Mouse (Mus musculus) midbrain, postnatal 0 days (tissue): ENCODE measurements around the gene Rpl11. TPM values are rescaled to one million over a fixed set of nuclear protein-coding genes. Genes with fewer than 3 reads are reported as not detected.

Source experiments
- ATAC-seq: fragments of 200-750 bp; cut with Nextera tagmentation; 2 replicates; pipeline ENCODE4 v1.8.0; 2017; ENCODE audit warnings: moderate number of reproducible peaks, mild to moderate bottlenecking, moderate TSS enrichment, moderate library complexity; ENCODE audit not compliant: low FRiP score
- DNase-seq: peaks from one replicate; pipeline ENCODE4 v3.0.0-alpha.2; 2015; ENCODE audit warnings: low spot score
- H3K27ac ChIP-seq: fragments of 300-500 bp; sonication (generic); 2 replicates; pipeline ENCODE4 v1.5.1; 2014; ENCODE audit warnings: low read depth, mild to moderate bottlenecking, low read length, mixed read lengths
- H3K27me3 ChIP-seq: fragments of 300-500 bp; sonication (generic); 2 replicates; pipeline ENCODE4 v1.6.1; 2014; ENCODE audit warnings: low read length, control low read depth, mixed read lengths; ENCODE audit not compliant: insufficient read depth
- H3K36me3 ChIP-seq: fragments of 300-500 bp; sonication (generic); 2 replicates; pipeline ENCODE4 v1.6.1; 2014; ENCODE audit warnings: low read length, control low read depth, mixed read lengths; ENCODE audit not compliant: insufficient read depth
- H3K4me1 ChIP-seq: fragments of 300-500 bp; sonication (generic); 2 replicates; pipeline ENCODE4 v1.6.1; 2014; ENCODE audit warnings: mild to moderate bottlenecking, control low read depth, antibody characterized with exemption, low read length, mixed read lengths; ENCODE audit not compliant: insufficient read depth
- H3K4me2 ChIP-seq: fragments of 300-500 bp; sonication (generic); 2 replicates; pipeline ENCODE4 v1.6.1; 2014; ENCODE audit warnings: low read depth, mild to moderate bottlenecking, low read length, mixed read lengths; ENCODE audit not compliant: poor library complexity, severe bottlenecking
- H3K4me3 ChIP-seq: fragments of 300-500 bp; sonication (generic); 2 replicates; pipeline ENCODE4 v1.5.1; 2014; ENCODE audit warnings: low read depth, mild to moderate bottlenecking, low read length, moderate library complexity
- H3K9ac ChIP-seq: fragments of 300-500 bp; sonication (generic); replicated peaks from 2 replicates; pipeline ENCODE4 v1.6.1; 2014; ENCODE audit warnings: mild to moderate bottlenecking, low read length, moderate library complexity, mixed read lengths; ENCODE audit not compliant: poor library complexity, severe bottlenecking
- H3K9me3 ChIP-seq: fragments of 300-500 bp; sonication (generic); 2 replicates; pipeline ENCODE4 v1.6.1; 2016; ENCODE audit warnings: low read length, control low read depth
- CTCF ChIP-seq: IDR thresholded peaks from 2 replicates; pipeline ENCODE4 v1.5.1; 2016; ENCODE audit warnings: antibody characterized with exemption, mild to moderate bottlenecking
- WGBS: fragments of 180-500 bp; shearing (Covaris S2); extraction: QIAGEN DNeasy Blood & Tissue Kit; methylation state at CpG from one replicate; pipeline ENCODE4 v1.1.7; 2014; 5-methylcytosine and 5-hydroxymethylcytosine counted together
- polyA plus RNA-seq: library from polyadenylated mRNA; unstranded; fragments of >200 nt; fragmentation: Nextera tagmentation; extraction: Ambion mirVana; gene quantifications from 2 replicates; pipeline ENCODE4 v1.2.1, GENCODE M21; 2015
- total RNA-seq: library from RNA; depleted of rRNA; stranded (reverse); fragments of >200 nt; gene quantifications from 2 replicates; pipeline ENCODE4 v1.2.3, GENCODE M21; 2014

Rpl11 gene
- total and polyA plus RNA-seq, 2 experiments from 2014 or later = 273 to 601 TPM

GRCm38 (mm10) chr4:136022924-136023323 lies 30.3 kb downstream of the Rpl11 start:
- Histone ChIP-seq H3K27ac (no peak overlapping the region), H3K9me3 (no peaks in the 10 kb centered on the region), H3K4me3 (no peak overlapping the region), H3K4me2 (no peak overlapping the region), H3K4me1 (0 out of 2 replicates have a peak, but pooled peaks cover 8% of the 10 kb centered on the region), H3K27me3 (no peaks in the 10 kb centered on the region), H3K36me3 (no peaks in the 10 kb centered on the region), H3K9ac (no peak overlapping the region)
- no peak for DNase-seq
- 97% methylated on average over 9 of the region's 9 CpGs for WGBS
- TF ChIP-seq CTCF = no peak
- ATAC-seq = no peak

DNA sequence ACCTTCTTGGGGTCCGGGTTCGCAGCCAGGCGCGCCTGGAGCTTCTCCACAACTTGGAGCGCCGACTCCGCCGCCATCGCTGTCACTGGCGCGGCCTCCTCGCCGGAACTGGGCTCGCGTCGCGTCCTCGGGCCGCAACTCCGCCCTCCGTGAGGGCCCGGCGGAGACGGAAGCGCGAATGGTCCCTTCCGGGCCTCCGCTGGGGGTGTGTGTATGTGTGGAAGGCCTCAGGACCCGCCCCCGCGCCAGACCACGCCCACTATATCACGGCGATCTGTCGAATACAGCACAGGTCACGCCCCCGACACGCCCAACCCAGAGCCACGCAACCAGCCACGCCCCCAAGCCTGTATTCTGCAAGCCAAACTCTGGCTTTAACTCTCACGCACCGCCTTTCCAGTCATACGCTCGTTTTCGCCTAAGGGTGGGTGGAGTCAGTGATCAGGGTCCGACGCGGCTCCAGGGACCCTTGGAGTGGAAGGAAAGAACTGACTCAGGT lies 31.6 kb downstream of the Rpl11 start, which contains the start of gene Eloa:
Eloa (minus strand) TSS at position 215 of the 499 bp plus-strand sequence.
- Histone ChIP-seq H3K27ac (peak within 1 kb of the TSS; percentile 84), H3K4me1 (0 out of 2 replicates have a peak, but pooled peaks cover 8% of the 10 kb centered on the region), H3K4me2 (peak within 1 kb of the TSS; percentile 90), H3K4me3 (peak within 1 kb of the TSS; percentile 88), H3K9ac (peak within 1 kb of the TSS; percentile 96), H3K9me3 (no peaks in the 10 kb centered on the region), H3K27me3 (no peaks in the 10 kb centered on the region), H3K36me3 (no peaks in the 10 kb centered on the region)
- DNase-seq (peak; percentile 98), ATAC-seq (peak; percentile 98)
- no peak for TF ChIP-seq CTCF
- WGBS = under 1% methylated on average over 46 of the region's 48 CpGs

DNA sequence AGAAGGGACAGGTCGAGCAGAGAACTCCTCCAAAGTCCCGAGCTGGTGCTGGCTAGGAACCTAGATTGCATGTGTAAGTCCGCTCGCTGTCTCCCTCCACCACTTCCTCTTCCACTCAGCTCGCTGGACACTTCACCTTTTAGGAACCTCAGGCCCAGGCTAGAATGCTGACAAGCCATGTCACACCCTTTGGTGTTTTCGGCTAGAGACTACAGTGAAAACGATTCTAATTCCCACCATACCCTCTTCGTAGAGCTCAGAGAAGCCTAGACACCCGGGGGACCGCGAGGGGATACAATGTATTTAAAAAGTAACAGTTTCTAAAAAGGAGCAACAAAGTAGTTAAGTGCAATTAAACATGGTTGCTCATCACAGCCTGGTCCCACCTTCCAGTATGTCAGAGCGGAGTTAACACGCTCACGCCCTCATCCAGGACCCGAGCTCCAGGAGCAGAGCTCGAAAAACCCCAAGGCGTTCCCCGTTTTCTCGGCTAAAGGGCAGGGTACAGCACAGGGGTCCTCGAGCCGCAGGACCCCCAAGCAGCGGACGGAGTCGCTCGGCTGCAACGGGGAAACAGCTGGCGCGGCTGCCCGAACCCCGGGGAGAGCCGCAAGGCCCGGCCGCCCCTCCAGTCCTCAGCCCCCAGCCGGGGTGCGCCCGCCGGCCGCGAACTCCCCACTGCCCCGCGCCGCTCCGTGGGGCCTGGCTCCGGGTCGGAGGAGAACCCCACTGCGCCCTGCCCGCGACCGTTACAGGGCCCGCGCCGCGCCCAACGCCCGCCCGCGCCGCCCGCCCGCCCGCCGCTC lies 32.3 kb downstream of the Rpl11 start:
- TF ChIP-seq CTCF = no peak
- Histone ChIP-seq H3K4me2 (peak overlapping the region; percentile 90), H3K9me3 (no peaks in the 10 kb centered on the region), H3K36me3 (no peaks in the 10 kb centered on the region), H3K4me3 (peak overlapping the region; percentile 88), H3K27me3 (no peaks in the 10 kb centered on the region), H3K9ac (peak overlapping the region; percentile 96), H3K4me1 (0 out of 2 replicates have a peak, but pooled peaks cover 8% of the 10 kb centered on the region), H3K27ac (peak overlapping the region; percentile 84)
- under 1% methylated on average over 45 of the region's 62 CpGs for WGBS
- peak; percentile 73 for ATAC-seq
- peak; percentile 5 for DNase-seq

DNA sequence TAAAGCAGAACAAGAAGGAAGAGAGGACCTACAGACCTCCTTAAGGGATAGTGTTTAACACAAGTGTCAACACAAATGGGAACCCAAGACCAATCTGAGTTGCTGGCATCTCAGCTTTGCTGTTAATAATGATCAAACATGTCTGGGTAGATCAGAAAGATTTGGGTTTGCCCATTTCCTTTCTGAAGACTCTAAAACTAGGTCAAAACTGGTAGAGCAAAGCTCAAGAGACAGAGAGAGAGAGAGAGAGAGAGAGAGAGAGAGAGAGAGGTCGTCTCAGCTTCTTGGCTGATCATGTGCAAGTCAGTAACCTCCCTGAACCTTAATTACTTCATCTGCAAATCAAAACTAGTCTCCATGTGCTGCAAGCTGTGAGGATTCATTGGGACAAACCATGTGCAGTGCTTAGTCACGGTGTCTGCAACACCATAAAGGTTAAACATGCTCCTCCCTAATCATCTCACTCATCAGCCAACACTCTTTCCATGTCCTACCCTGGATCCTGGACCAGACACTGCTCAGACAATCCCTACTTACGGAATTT lies 37.1 kb downstream of the Rpl11 start:
- TF ChIP-seq CTCF = no peak
- DNase-seq (no peak), ATAC-seq (no peak)
- peaks cover 17% of the 10 kb centered on the region for H3K36me3 ChIP-seq
- no peak overlapping the region for H3K4me2 ChIP-seq
- H3K4me3 ChIP-seq = no peak overlapping the region
- no peaks in the 10 kb centered on the region for H3K9me3 ChIP-seq
- H3K4me1 ChIP-seq = 0 out of 2 replicates have a peak, but pooled peaks cover 8% of the 10 kb centered on the region
- 78% methylated on average over 3 of the region's 3 CpGs for WGBS
- no peak overlapping the region for H3K9ac ChIP-seq
- H3K27me3 ChIP-seq = no peaks in the 10 kb centered on the region
- H3K27ac ChIP-seq = no peak overlapping the region

DNA sequence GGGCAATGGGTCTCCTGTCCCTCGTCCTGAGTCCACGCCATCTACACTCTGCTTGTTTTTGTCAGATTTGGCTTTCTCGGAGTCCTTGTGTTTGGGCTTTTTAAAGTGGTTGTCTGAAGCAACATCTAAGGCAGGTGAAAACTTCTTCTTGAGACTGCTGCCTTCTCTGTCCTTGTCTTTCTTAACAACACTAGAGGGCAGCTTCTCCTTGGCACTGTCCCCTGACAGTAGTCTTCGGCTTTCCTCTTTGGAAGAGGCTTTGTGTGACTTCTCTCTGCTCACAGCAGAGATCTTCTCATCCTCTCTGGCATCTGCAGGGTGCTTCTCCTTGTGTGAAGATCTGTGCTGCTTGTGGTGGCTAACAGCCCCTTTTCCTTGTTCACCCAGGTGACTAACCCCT lies 42.6 kb downstream of the Rpl11 start:
- Histone ChIP-seq H3K4me2 (no peak overlapping the region), H3K27ac (no peak overlapping the region), H3K4me1 (no peaks in the 10 kb centered on the region), H3K27me3 (no peaks in the 10 kb centered on the region), H3K36me3 (peaks cover 64% of the 10 kb centered on the region), H3K4me3 (no peak overlapping the region), H3K9ac (no peak overlapping the region), H3K9me3 (no peaks in the 10 kb centered on the region)
- DNase-seq (no peak), ATAC-seq (no peak)
- 89% methylated on average over 4 of the region's 4 CpGs for WGBS
- TF ChIP-seq CTCF = 0 out of 2 replicates have a peak, but pooled peaks have one; percentile 10
